Mouse (Mus musculus): ENCODE results near the gene Magi2.
A peak's percentile ranks its signal among the peaks of the same experiment; 100 is the strongest.

Gene Magi2

DNA sequence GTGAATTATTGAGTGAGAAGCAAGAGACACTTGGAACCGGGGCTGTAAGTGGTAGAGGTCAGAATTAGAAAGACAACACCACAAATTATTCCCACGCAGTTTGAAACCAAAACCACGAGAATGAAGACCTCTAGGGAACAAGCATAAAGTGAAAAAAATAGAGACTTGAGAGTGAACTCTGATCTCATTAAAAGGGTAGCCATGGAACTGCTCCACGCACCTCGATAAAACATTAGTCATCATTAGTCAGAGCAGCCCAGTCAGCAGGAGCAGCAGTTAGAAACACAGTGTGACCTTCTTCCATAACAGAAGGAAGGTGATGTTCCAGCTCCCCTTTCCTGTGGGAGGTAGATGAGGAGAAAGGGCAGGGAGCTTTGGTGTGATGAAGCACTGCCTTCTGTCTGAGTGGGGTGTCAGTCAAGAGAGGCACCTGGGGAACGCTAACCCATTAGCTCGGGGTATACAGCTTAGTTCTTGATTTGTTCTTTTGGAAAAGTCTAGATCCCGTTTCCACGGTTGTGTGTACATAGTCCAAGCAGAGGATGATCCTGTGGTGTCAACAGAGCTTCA is 1272.3 kb downstream of the Magi2 start:
- no peak for DNase-seq (ENCODE audit: low spot score in 2 of 2)

GRCm38 (mm10) chr5:20508609-20509008 is 1281.8 kb downstream of the Magi2 start:
- no peak for DNase-seq (ENCODE audit: low spot score in 2 of 2)

DNA sequence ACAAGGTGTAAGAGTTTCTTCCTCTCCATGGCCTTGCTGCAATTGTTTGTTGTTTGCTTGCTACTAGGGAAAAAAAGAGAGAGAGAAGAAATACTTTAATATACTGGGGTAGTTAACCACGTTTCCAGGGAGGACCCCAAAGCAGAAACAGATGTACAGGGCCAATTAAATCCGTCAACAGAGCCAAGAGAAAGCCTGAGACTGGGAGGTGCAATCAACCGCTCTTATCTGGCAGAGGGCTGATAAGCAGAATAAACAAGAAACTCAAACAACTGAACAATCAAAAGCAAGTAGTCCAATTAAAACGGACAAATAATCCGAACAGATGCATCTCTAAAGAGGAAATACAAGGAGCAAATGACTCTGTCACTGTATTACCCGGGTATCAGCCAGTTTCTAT is 1282.8 kb downstream of the Magi2 start:
- no peak for DNase-seq (ENCODE audit: low spot score in 2 of 2)

- DNase-seq (ENCODE audit: low spot score in 2 of 2) = no peak
These were observed 1285.7 kb downstream of the Magi2 start for GRCm38 (mm10) chr5:20512377-20513126.

DNA sequence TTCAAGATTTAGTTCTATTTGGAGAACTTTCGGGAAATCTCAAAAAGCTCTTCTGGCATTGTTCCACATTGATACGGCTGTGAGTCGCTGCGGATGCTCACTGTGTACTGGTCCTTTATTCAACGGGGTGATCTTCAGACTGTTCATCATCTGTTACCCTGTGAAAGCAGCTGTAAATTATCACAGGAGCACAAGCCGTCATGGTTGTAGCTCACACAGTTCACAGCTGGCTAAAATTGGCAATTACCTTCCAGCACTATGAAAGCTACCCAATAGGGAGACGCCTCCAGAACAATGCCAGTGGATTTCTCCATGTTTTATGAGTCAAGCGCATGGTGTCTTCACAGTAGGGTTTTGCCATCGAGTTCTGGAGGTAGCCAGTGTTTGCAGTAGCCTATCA is 1294.8 kb downstream of the Magi2 start:
- DNase-seq (ENCODE audit: low spot score in 2 of 2) = no peak

GRCm38 (mm10) chr5:20522047-20522446 is 1295.2 kb downstream of the Magi2 start:
- no peak for DNase-seq (ENCODE audit: low spot score in 2 of 2)

- no peak for DNase-seq (ENCODE audit: low spot score in 2 of 2)
These were observed 1296.9 kb downstream of the Magi2 start for GRCm38 (mm10) chr5:20523776-20524175.

- peak in 1 of 2 experiments; percentile 41 for DNase-seq (ENCODE audit: low spot score in 2 of 2)
These were observed 1299.8 kb downstream of the Magi2 start for GRCm38 (mm10) chr5:20526588-20526987.

GRCm38 (mm10) chr5:20536544-20536943 is 1309.7 kb downstream of the Magi2 start:
- no peak for DNase-seq (ENCODE audit: low spot score in 2 of 2)

- DNase-seq (ENCODE audit: low spot score in 2 of 2) = no peak
These were observed 1310.7 kb downstream of the Magi2 start for GRCm38 (mm10) chr5:20537369-20538022.

GRCm38 (mm10) chr5:20544374-20544773 is 1317.5 kb downstream of the Magi2 start:
- DNase-seq (ENCODE audit: low spot score in 2 of 2) = no peak

DNA sequence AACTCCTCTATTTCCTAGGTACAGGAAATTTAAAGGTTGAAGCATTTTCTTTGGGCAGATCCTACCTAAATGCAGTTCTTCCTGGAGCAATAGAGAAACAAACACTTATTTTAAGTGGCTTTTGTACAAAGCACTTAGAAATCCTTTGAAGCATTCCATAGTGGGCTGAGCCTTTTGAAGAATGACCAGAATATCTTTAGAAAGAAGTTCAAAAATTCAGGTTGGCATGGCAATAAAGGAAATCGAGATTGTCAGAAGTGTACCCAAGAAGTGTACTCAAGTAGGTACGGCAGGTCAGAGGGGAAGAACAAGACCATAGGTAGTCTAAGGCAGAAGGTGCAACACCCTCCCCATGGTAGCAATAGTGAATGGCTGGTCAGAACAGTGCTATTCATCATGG is 1332.5 kb downstream of the Magi2 start:
- no peak for DNase-seq (ENCODE audit: low spot score in 2 of 2)

DNA sequence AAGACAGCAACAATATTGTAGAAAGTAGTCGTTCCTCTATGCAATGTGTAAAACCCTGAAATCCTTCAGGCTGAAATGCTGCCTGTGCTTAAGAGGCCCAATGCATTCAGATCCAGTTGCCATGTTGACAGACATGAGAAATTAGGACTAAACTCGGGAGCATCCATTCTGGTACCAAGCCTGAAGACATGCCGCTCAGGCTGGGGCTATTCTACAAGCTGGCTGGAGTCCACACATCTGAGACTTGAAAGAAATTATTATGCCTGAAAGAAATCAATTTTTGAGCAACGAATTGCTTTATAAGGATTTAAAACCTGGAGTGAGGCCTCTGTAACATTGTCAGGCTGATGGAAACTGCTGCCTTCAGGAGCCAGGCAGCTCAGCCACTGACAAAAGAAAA is 1333.0 kb downstream of the Magi2 start:
- DNase-seq (ENCODE audit: low spot score in 2 of 2) = no peak

GRCm38 (mm10) chr5:20568421-20568820 is 1341.6 kb downstream of the Magi2 start:
- DNase-seq (ENCODE audit: low spot score in 2 of 2) = peak; percentile 75 to 82

DNA sequence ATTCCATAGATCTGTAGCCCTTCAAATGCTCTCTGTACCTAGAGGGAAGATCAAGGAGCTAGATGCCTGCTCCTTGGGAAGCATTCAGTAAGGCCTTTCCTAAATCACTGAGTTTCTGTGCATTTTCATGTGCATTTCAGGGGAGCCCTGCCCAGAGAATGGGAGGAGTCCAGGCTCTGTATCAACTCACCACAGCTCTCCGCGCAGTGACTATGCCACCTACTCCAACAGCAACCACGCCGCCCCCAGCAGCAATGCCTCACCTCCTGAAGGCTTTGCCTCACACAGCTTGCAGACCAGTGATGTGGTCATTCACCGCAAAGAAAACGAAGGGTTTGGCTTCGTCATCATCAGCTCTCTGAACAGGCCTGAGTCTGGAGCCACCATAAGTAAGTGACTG is 1342.1 kb downstream of the Magi2 start:
- peak in 1 of 2 experiments; percentile 39 for DNase-seq (ENCODE audit: low spot score in 2 of 2)

DNA sequence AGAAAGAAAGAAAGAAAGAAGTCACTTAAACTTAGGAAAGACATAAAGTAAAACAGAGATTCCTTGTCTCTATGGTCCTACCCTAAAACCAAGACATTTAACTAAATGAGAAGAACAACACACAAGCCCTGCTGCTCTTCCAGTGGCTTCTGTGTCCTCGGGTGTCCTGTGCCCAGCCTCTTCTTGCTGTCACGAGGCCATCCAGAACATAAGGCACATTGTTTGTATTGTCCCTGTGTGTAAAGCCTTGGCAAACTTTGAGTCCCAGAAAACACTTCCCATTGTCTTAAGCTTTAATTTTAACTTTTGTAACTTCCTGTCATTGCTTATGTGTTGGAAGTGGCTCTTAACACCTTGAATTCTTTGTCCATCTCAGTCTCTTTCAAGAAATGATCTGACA is 1348.0 kb downstream of the Magi2 start:
- no peak for DNase-seq (ENCODE audit: low spot score in 2 of 2)

DNA sequence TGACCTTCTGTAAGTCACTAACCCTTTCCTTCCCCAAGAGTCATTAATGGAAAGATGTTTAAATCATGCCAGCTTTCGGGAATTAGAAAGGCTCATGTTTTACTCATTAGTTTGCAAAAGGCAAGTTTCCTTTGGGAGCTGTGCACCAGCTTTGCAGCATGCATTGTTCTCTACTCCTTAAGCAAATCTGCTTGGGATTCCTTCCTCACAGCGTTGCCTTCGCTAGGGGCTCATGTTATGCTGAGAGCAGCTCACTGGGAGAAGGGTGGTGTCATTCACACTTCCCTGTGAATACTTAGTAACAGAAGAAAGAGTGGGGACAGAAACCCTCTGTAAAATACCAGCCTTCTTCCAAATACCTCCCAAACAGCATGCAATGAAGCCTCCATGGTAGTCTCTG is 1349.0 kb downstream of the Magi2 start:
- DNase-seq (ENCODE audit: low spot score in 2 of 2) = no peak

- no peak for DNase-seq (ENCODE audit: low spot score in 2 of 2)
These were observed 1349.4 kb downstream of the Magi2 start for GRCm38 (mm10) chr5:20576266-20576665.

GRCm38 (mm10) chr5:20578666-20579065 is 1351.8 kb downstream of the Magi2 start:
- DNase-seq (ENCODE audit: low spot score in 2 of 2) = peak in 1 of 2 experiments; percentile 38

DNA sequence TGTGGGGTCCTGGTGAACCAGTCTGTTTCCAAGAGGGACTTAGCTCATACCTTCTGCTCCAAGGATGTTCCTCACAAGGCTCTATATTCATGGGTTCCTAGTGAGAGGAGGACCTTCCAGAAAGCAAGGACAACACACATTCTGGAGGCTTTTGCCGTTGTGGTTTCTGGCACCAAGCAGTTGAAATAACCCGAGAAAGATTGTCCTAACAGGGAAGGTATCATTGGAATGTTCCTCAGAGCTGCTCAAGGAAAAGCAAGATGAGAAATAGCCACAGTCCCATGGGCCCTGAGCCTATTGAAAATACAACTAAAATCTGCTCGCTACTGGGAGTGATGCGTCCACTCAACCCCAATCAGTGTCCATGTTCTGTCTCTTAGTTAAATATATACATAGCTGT is 1353.8 kb downstream of the Magi2 start:
- no peak for DNase-seq (ENCODE audit: low spot score in 2 of 2)

- DNase-seq (ENCODE audit: low spot score in 2 of 2) = peak; percentile 39 to 44
These were observed 1356.2 kb downstream of the Magi2 start for GRCm38 (mm10) chr5:20582995-20583435.

GRCm38 (mm10) chr5:20583639-20584038 is 1356.8 kb downstream of the Magi2 start:
- DNase-seq (ENCODE audit: low spot score in 2 of 2) = no peak

DNA sequence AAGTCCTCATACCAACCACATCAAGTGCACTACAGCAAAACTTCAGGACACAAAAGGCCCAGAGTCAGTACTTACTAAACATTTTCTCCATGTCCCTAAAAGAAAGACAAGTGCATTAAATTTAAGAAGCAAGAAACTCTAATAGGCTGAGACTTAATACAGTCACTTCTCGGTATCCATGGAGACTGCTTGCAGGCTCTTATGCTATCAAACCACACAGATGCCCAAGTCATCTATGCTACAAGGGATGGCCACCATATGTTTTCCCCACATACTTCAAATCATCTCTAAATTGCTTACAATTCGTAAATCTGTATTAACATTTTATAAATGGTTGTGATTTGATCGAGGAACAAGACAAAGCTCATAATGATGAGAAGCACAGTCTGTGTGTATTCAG is 1357.9 kb downstream of the Magi2 start:
- DNase-seq (ENCODE audit: low spot score in 2 of 2) = no peak
